Mouse (Mus musculus) spleen, adult 2 months (tissue): ENCODE measurements around the gene Maml2. TPM values are rescaled to one million over a fixed set of nuclear protein-coding genes. Genes with fewer than 3 reads are reported as not detected.

Source experiments
- DNase-seq, 2 experiments: peaks; one replicate each; pipeline versions ENCODE4 v3.0.0 to v3.0.0-alpha.2; 2012 to 2021; ENCODE audit warnings: low spot score in 2 of 2, low read depth in 1 of 2
- H3K27ac ChIP-seq: fragments of 200-500 bp; 2 replicates; pipeline ENCODE4 v1.5.1; 2012; ENCODE audit warnings: low read length, inconsistent platforms; ENCODE audit not compliant: insufficient read depth
- H3K27me3 ChIP-seq: fragments of 200-500 bp; 2 replicates; pipeline ENCODE4 v1.6.1; 2012; ENCODE audit warnings: mild to moderate bottlenecking, moderate library complexity, low read length, inconsistent platforms; ENCODE audit not compliant: control insufficient read depth, insufficient read depth
- H3K36me3 ChIP-seq: fragments of 200-500 bp; 2 replicates; pipeline ENCODE4 v1.6.1; 2012; ENCODE audit warnings: mild to moderate bottlenecking, low read length, inconsistent platforms; ENCODE audit not compliant: control insufficient read depth, insufficient read depth
- H3K4me1 ChIP-seq: fragments of 200-500 bp; 2 replicates; pipeline ENCODE4 v1.6.1; 2011; ENCODE audit warnings: inconsistent platforms; ENCODE audit not compliant: control insufficient read depth, insufficient read depth, insufficient read length
- H3K4me3 ChIP-seq: fragments of 200-500 bp; 2 replicates; pipeline ENCODE4 v1.5.1; 2011; ENCODE audit warnings: mild to moderate bottlenecking, inconsistent platforms; ENCODE audit not compliant: insufficient read depth, insufficient read length; ENCODE audit errors: extremely low read depth
- CTCF ChIP-seq: fragments of 200-500 bp; IDR thresholded peaks from 2 replicates; pipeline ENCODE4 v1.5.1; 2011; ENCODE audit warnings: mild to moderate bottlenecking, inconsistent platforms; ENCODE audit not compliant: insufficient read depth, insufficient read length, insufficient replicate concordance; ENCODE audit errors: extremely low read depth
- POLR2A ChIP-seq: fragments of 200-500 bp; IDR thresholded peaks from 2 replicates; pipeline ENCODE4 v1.6.1; 2011; ENCODE audit warnings: low read depth, low read length, inconsistent platforms
- WGBS: fragments of 180-500 bp; shearing (Covaris S2); methylation state at CpG from one replicate; pipeline ENCODE4 v1.1.7; 2018; 5-methylcytosine and 5-hydroxymethylcytosine counted together
- polyA plus RNA-seq: library from polyadenylated mRNA; depleted of rRNA; stranded (reverse); fragments of >200 nt; gene quantifications from 2 replicates; pipeline ENCODE4 v1.2.3, GENCODE M21; 2012; rRNA removed

Gene Maml2
- 9.4 and 10.9 TPM in 2 replicates for polyA plus RNA-seq

DNA sequence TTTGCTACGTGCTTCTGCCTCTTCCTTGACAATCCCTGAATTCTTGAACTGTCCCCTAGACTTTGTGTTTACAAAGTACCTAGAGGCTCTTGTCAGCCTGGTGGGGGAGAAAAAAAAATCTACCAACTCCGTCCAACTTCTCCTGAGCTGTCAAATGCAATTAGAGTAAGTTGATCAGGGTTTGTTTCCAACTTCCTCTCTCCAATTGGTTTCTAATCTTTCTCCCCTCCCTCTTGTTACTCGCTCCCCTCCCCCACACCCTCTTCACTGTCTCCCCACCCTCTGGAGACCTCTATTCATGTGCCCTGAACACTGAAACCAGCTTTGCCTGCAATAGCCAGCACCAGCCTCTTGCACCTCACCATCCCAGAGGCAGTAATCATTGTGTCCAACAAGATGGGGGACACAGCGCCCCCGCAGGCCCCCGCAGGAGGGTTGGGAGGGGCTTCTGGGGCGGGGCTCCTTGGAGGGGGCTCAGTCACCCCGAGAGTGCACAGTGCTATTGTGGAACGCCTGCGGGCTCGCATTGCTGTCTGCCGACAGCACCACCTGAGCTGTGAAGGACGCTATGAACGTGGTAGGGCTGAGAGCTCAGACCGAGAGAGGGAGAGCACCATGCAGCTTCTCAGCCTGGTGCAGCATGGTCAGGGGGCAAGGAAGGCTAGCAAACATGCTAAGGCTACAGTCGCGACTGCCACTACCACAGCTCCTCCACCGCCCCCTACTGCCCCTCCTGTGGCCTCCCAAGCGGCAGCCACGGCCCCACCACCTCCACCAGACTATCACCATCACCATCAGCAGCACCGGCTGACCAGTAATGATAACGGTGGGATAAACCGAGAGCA, at the start of gene Maml2:
Gene Maml2 (plus strand): TSS at position 290 of the 845 bp plus-strand sequence.
- Histone ChIP-seq H3K36me3 (no peaks in the 10 kb centered on the region), H3K27ac (peak within 1 kb of the TSS; percentile 64), H3K4me1 (peaks cover 34% of the 10 kb centered on the region), H3K27me3 (no peaks in the 10 kb centered on the region), H3K4me3 (peak within 1 kb of the TSS; percentile 91)
- under 1% methylated on average over 23 of the region's 23 CpGs for WGBS
- TF ChIP-seq POLR2A (no peak; the same call in 1 of the 2 replicates), CTCF (no peak; the same call in 1 of the 2 replicates)
- DNase-seq: peak in 1 of 2 experiments; percentile 62

DNA sequence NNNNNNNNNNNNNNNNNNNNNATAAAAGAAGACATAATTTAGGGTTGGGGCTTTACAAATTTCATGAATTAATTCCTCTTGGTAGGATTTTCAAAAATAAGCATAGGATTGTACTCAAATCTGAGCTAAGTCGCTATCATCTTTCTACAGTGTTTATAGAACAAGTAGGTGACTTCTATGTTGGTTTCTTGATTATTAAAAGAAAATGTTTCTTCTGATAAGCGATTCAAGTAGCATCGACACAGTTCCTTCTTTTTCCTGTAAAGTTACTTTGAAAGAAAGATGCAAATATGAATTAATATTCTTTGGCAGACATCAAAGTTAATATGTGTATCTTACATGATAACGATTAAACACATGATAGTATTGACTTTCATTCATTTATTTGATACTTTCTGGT, 49.7 kb upstream of the Maml2 start:
- TF ChIP-seq CTCF (no peak), POLR2A (no peak)
- no peak overlapping the region for H3K4me3 ChIP-seq
- peaks cover 3% of the 10 kb centered on the region; the same call in 1 of the 2 replicates for H3K36me3 ChIP-seq
- H3K27me3 ChIP-seq: no peaks in the 10 kb centered on the region
- no peak overlapping the region for H3K27ac ChIP-seq
- 79% methylated on average over 4 of the region's 4 CpGs for WGBS
- no peaks in the 10 kb centered on the region for H3K4me1 ChIP-seq
- DNase-seq: no peak

DNA sequence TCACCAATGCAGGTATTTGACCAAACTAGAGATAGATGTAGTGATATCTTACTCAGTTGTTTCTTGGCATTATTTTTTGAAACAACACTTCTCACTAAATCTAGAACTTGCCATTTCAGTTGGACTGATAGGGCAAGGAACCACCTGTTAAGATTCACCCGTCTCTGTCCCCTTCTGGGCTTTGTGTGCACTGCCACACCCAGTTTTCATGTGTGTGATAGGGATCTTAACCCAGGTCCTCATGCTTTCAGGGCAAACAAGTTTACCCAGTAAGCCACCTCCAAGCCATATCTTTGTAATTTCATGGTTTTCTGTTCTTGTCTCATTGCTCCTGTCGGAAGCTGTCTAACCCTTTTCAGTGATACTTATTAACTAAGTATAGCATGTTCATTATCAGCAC, 46.5 kb upstream of the Maml2 start:
- TF ChIP-seq CTCF (no peak), POLR2A (no peak)
- H3K4me1 ChIP-seq: no peaks in the 10 kb centered on the region
- no peak overlapping the region for H3K27ac ChIP-seq
- no peak for DNase-seq
- H3K36me3 ChIP-seq: peaks cover 4% of the 10 kb centered on the region; the same call in 1 of the 2 replicates
- 71% methylated on average over 2 of the region's 2 CpGs for WGBS
- H3K27me3 ChIP-seq: no peaks in the 10 kb centered on the region
- H3K4me3 ChIP-seq: no peak overlapping the region

DNA sequence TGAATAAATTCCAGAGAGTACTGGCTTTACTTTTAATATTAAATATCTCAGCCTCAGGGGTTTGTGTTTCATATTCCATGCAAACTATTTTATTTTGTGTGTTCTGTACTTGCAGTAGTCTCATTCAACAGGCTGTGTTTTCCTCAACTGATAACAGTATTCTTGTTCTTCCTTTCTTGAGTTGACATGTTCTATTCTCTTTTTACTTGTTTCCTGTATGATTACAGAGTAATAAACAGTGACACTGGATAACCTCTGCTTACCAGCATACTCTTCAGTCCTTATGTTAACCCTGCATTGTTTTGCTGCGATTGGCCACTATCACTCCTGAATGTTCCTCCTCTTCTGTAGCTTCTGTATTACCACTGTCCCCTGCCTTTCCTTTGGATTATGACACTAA, 41.0 kb upstream of the Maml2 start:
- DNase-seq: no peak
- WGBS: 88% methylated on average over 1 of the region's 1 CpGs
- Histone ChIP-seq H3K36me3 (peaks cover 7% of the 10 kb centered on the region; the same call in 1 of the 2 replicates), H3K27me3 (no peaks in the 10 kb centered on the region), H3K27ac (no peak overlapping the region), H3K4me1 (no peaks in the 10 kb centered on the region), H3K4me3 (no peak overlapping the region)
- no peak for TF ChIP-seq POLR2A
- no peak for TF ChIP-seq CTCF

DNA sequence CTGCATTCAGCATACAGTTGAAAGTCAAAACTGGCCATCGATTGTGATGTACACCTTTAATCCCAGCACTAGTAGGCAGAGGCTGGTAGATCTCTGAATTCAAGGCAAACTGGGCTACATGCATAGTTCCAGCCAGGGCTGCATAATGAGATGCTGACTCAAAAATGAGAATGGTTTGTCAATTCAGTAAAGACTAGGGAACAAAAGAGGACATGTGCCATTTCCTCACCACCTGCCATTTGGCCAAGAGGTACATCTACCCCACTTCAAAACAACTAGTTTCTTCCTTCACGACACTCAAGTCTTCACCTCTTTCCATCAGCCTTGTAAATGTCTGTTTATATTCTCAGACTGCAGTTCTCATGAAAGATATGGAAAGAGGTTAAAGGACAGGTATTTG, 39.6 kb upstream of the Maml2 start:
- TF ChIP-seq CTCF (no peak), POLR2A (no peak)

DNA sequence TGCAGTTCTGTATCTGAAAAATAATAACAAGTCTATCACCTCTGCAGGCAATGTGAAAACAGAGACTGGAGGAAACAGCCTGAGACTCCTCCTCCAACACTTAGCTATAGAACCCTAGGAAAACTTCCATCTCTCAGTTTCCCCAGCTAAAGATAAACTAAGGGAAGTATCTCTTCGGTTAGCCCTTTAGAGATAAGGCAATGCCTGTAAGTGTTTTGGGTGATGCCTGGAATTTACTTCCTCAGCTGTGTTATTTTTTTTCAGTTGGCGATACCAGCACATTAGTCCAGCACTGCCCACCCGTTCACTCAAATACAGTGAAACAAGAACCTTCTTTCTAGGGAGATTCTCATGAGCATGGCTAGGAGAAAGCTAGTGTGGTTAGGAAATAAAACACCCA, 36.8 kb upstream of the Maml2 start:
- no peaks in the 10 kb centered on the region for H3K27me3 ChIP-seq
- H3K27ac ChIP-seq: no peak overlapping the region
- peaks cover 5% of the 10 kb centered on the region; the same call in 1 of the 2 replicates for H3K36me3 ChIP-seq
- WGBS: 83% methylated on average over 3 of the region's 3 CpGs
- H3K4me1 ChIP-seq: no peaks in the 10 kb centered on the region
- DNase-seq: no peak
- H3K4me3 ChIP-seq: no peak overlapping the region
- TF ChIP-seq CTCF: no peak
- TF ChIP-seq POLR2A: no peak

More for the DNA sequence above, 39.6 kb upstream of the Maml2 start:
- DNase-seq: no peak
- H3K36me3 ChIP-seq: peaks cover 5% of the 10 kb centered on the region; the same call in 1 of the 2 replicates
- H3K4me3 ChIP-seq: no peak overlapping the region
- H3K27ac ChIP-seq: no peak overlapping the region
- WGBS: 94% methylated on average over 2 of the region's 2 CpGs
- H3K4me1 ChIP-seq: no peaks in the 10 kb centered on the region
- H3K27me3 ChIP-seq: no peaks in the 10 kb centered on the region

DNA sequence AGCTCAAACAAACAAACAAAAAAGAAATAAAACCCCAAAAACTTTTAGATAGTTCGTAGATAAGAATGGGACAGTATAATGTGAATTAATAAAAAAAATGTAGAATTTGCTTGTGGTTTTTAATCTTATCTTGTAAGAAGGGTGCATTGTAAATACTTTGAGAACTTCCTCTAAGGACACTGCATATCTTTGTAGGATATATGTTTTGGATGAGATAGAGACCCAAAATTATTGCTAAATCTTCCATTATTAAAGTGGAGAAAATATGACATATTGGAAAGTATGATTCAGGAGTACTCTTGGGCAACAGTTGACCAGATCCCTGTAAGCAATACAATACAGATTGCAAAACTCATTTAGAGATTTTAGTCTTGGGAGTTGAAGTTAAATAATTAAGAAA, 24.5 kb upstream of the Maml2 start:
- no peak for TF ChIP-seq CTCF
- no peak for TF ChIP-seq POLR2A
- H3K27ac ChIP-seq: no peak overlapping the region
- H3K4me3 ChIP-seq: no peak overlapping the region
- no peaks in the 10 kb centered on the region for H3K4me1 ChIP-seq
- no peak for DNase-seq
- H3K27me3 ChIP-seq: no peaks in the 10 kb centered on the region
- peaks cover 7% of the 10 kb centered on the region for H3K36me3 ChIP-seq
- WGBS: 82% methylated on average over 1 of the region's 1 CpGs
